Mouse (Mus musculus) ovary, postnatal 14 days (tissue): ENCODE results near the gene Kif13a.

Experiments
- DNase-seq: peaks from one replicate; pipeline ENCODE4 v3.0.0; 2022; ENCODE audit warnings: low spot score

The Kif13a gene

DNA sequence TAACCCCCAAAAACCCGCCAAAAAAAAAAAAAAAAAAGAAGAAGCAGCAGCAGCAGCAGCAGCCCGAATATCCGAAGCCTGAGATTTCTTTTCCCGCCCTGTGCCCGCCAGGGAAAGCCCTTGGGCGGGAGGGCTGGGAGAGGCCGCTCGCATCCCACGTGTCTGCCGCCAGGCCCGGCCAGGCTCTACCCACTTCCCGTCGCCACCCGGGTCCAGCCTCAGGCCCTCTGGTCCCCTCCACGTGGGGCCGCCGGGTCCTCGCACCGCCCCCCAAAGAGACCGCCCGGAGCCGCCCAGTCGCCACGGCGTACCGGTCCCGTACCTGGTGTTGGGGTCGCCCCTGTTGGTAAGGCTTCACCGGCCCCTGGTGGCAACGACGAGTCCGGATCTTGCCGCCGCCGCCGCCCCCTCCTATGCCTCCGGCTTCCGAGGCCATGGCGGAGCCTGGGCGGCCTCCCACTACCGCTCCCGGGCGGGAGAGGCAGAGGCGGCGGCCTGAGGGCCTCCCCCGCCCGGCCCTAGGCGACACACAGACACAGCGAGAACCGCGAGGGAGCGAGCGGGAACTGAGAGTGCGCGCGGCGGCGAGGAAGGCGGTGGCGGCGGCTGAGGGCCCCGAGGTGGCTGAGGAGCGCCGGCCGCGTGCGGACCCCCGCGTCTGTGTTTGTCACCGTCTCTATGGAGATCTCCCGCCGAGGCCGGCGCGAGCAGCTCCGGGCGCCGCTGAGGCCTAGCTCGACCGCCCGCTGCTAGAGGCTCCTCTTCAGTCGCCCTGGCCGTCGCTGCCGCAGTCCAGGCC lies 202.4 kb downstream of the Kif13a start:
- peak; percentile 51 for DNase-seq

DNA sequence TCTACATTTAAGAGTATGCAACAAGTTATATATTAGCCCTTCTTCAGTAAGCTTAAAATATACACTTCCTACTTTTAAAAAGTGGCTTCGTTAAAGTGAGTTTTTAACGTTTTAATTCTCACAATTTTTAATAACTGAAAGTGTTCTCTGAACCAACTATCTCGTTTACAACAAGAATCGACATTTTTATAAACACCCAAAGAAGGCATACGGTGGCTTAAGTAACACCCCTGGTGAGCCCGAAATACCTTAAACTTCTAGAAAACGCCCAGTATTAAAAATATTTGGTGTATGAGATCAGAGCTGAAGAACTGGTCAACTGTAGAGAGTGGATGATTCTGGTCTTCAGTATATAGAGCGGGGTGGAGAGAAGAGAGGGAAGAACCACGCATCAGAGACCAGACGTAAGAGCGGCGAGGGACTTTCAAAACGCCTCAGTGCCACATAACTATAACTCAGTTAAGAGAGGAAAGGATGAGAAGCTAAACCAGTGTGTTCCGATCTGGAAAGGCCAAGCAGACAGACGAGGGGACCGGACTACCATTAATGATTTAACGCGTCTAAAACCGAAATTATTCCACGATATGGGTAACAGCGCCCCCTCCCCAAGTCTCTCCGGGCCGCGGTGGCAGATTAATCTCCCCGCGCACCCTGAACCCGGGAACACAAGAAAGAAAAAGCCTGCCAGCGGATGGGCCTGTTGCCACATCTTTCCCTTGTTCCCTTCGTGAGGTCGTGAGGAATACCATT lies 203.2 kb downstream of the Kif13a start:
- no peak for DNase-seq

DNA sequence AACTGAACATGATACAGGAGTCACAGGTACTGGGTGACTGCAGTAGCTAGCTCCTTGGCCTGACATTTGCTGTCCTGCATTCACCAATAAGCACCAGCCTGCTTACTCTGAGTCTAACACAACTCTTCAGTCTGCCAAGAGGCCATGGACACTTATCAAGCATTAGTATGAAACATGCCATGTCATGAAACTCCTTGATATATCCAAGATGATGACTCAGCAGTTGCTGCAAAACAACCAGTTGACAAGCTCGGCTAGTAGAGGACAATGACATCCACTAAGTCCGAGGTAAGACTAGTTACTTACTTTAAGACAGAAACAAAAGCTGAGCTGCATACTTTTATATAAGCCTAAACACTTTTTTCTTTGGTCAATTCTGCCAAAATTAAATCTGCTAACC lies 204.4 kb downstream of the Kif13a start:
- no peak for DNase-seq

GRCm38 (mm10) chr13:46724371-46724770 lies 205.3 kb downstream of the Kif13a start:
- no peak for DNase-seq

- DNase-seq, result no peak
Observed at GRCm38 (mm10) chr13:46721009-46721408, 208.7 kb downstream of the Kif13a start.

DNA sequence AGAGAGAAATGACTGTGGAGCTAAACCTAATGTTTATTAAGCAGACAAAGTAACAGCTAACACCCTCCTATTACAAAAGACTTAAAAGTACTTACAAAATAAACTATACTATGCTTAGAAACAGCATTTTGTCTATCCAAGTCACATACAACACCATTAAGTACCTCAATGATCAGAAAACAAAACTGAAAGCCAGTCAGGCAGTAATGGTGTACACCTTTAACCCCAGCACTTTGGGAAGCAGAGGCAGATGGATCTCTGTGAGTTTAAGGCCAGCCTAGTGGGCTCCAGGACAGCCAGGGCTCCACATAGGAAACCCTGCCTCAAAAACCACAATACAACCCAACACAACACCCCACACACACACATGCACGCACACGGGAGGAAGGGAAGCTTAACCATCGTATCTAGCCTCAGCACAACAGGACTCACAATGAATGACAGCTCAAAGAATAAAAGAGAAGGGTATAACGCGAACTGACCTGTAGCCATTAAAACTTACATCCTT lies 210.7 kb downstream of the Kif13a start:
- DNase-seq, result no peak

DNA sequence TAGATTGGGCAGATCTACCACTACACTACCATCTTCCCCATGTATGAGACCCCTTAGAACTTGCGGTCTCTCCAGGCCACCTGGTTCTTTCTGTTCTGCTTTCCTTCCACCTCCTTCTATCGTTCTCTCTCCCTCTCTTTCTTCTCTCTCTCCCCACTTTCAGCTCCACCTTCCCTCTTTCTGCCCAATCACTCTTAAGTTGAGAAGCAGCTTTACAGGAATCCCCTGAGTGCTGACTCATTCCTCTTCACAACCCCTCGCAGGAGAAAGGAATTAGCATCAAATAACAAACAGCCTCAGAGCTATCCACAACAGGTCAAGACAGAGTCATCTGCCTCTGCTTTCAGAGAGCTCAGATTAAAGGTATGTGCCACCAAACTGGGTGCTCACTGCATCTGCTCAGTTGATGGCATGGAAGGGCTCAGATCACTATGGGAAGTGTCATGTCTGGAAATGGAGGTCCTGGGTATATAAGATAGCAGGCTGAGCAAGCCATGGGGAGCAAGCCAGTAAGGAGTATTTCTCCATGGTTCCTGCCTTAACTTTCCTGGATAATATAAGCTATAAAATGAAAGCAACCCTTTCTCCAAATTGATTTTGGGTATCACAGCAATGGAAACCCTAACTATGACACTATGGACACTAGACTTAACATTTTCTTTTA lies 213.6 kb downstream of the Kif13a start:
- DNase-seq, result no peak

- DNase-seq, result no peak
Observed at GRCm38 (mm10) chr13:46713486-46713885, 216.2 kb downstream of the Kif13a start.

DNA sequence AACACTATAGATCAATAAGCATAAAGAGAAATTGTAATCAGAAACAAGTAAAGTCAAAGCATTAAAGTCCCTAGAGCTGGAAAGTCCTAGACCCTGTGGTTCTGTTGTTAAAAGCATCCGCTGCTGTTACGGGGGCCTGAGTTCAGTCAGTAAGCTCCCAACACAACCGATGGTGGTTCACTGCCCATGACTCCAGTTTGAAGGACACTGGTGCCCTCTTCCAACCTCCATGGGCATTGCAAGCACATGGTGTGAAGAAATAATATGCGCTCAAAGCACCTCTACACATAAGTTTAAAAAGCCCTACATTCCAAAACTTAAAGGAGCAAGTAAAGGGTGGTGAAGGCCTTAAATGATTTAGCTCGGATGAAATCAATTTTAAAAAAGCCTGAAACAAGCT lies 226.5 kb downstream of the Kif13a start:
- no peak for DNase-seq

- no peak for DNase-seq
Observed at GRCm38 (mm10) chr13:46701486-46701885, 228.2 kb downstream of the Kif13a start.

- no peak for DNase-seq
Observed at GRCm38 (mm10) chr13:46699372-46699771, 230.3 kb downstream of the Kif13a start.
